Mouse (Mus musculus): ENCODE data around the gene Atp8a1. TPM values are rescaled to one million over a fixed set of nuclear protein-coding genes. Genes with fewer than 3 reads are reported as not detected.
A peak's percentile ranks its signal among the peaks of the same experiment; 100 is the strongest.

Gene Atp8a1
- total RNA-seq (2021) = 10 to 100 TPM; 19.2 to 20.3 TPM

- DNase-seq = peak; percentile 98 to 99
Measured at GRCm38 (mm10) chr5:67847253-67848165, at the start of gene Atp8a1. TSS of gene Atp8a1 (minus strand) at chr5:67847434.

GRCm38 (mm10) chr5:67884422-67885210, 37.4 kb upstream of the Atp8a1 start:
- intact Hi-C loops (cut with DNase I) = no loop called here
- no peak for DNase-seq

More at GRCm38 (mm10) chr5:67847253-67848165, at the start of gene Atp8a1:
- intact Hi-C loops (cut with DNase I) = loop anchor here (2.0 to 5.0 kb wide), 3 partner anchors 70 to 165 kb away; no protein-coding TSS in a partner anchor

- intact Hi-C loops (cut with DNase I) = no loop called here
- DNase-seq = no peak
Measured at GRCm38 (mm10) chr5:67883564-67884171, 36.4 kb upstream of the Atp8a1 start.

GRCm38 (mm10) chr5:67871414-67871813, 24.2 kb upstream of the Atp8a1 start:
- no peak for DNase-seq
- intact Hi-C loops (cut with DNase I) = no loop called here

- intact Hi-C loops (cut with DNase I) = no loop called here
Measured at GRCm38 (mm10) chr5:67866221-67866620, 19.0 kb upstream of the Atp8a1 start.

GRCm38 (mm10) chr5:67865670-67866069, 18.4 kb upstream of the Atp8a1 start:
- no peak for DNase-seq
- intact Hi-C loops (cut with DNase I) = no loop called here

More at GRCm38 (mm10) chr5:67866221-67866620, 19.0 kb upstream of the Atp8a1 start:
- no peak for DNase-seq

- DNase-seq = no peak
- intact Hi-C loops (cut with DNase I) = no loop called here
Measured at GRCm38 (mm10) chr5:67864508-67865060, 17.4 kb upstream of the Atp8a1 start.

- intact Hi-C loops (cut with DNase I) = no loop called here
- no peak for DNase-seq
Measured at GRCm38 (mm10) chr5:67863950-67864391, 16.7 kb upstream of the Atp8a1 start.

GRCm38 (mm10) chr5:67854963-67855606, 7.9 kb upstream of the Atp8a1 start:
- intact Hi-C loops (cut with DNase I) = no loop called here
- no peak for DNase-seq

- no peak for DNase-seq
- intact Hi-C loops (cut with DNase I) = no loop called here
Measured at GRCm38 (mm10) chr5:67852860-67853259, 5.6 kb upstream of the Atp8a1 start.

- DNase-seq = no peak
- intact Hi-C loops (cut with DNase I) = loop anchor here (5.0 kb wide), 1 partner anchor 72 kb away; no protein-coding TSS in a partner anchor
Measured at GRCm38 (mm10) chr5:67849411-67849810, 2.2 kb upstream of the Atp8a1 start.

GRCm38 (mm10) chr5:67848511-67849014, 1.3 kb upstream of the Atp8a1 start:
- DNase-seq = no peak
- intact Hi-C loops (cut with DNase I) = loop anchor here (5.0 kb wide), 1 partner anchor 71 kb away; no protein-coding TSS in a partner anchor

GRCm38 (mm10) chr5:67846361-67847224, 641 bp downstream of the Atp8a1 start:
- intact Hi-C loops (cut with DNase I) = loop anchor here (2.0 to 5.0 kb wide), 3 partner anchors 69 to 166 kb away; no protein-coding TSS in a partner anchor
- DNase-seq = peak; percentile 48 to 50

- no peak for DNase-seq
- intact Hi-C loops (cut with DNase I) = loop anchor here (5.0 kb wide), 1 partner anchor 68 kb away; no protein-coding TSS in a partner anchor
Measured at GRCm38 (mm10) chr5:67845190-67845691, 2.0 kb downstream of the Atp8a1 start.

- no peak for DNase-seq
- intact Hi-C loops (cut with DNase I) = no loop called here
Measured at GRCm38 (mm10) chr5:67844070-67844469, 3.2 kb downstream of the Atp8a1 start.

- intact Hi-C loops (cut with DNase I) = no loop called here
- DNase-seq = no peak
Measured at GRCm38 (mm10) chr5:67842306-67842705, 4.9 kb downstream of the Atp8a1 start.

GRCm38 (mm10) chr5:67833841-67834240, 13.4 kb downstream of the Atp8a1 start:
- intact Hi-C loops (cut with DNase I) = no loop called here
- DNase-seq = no peak
